In genomic region chr6:94772868-94773603, GRCm38 (mm10) we compare ENCODE assay signal across 8 mouse cellular contexts.
DNase-seq lines count a peak whose midpoint lies in the region; ATAC-seq and TF ChIP-seq lines count a peak whose summit lies in the region.

No protein-coding gene starts in this region.

- no peak overlapping the region for H3K9ac ChIP-seq in heart, postnatal 0 days (replicated peaks; ENCODE audit: low read depth, low read length)
- H3K9ac ChIP-seq in hindbrain, postnatal 0 days (replicated peaks; ENCODE audit: low read length): peak overlapping the region; percentile 38
- H3K9ac ChIP-seq in midbrain, embryonic 16.5 days (ENCODE audit: low read depth, low read length): peak overlapping the region; percentile 63

- intact Hi-C loops in heart, postnatal 10 days (cut with DNase I): no loop called here

- no peak for TF ChIP-seq EP300 in heart, postnatal 0 days (IDR thresholded peaks at IDR 0.05; ENCODE audit: low read depth)

- H3K4me3 ChIP-seq in heart, postnatal 0 days (ENCODE audit: low read depth, low read length): no peak overlapping the region; the same call in 1 of the 2 replicates
- H3K4me3 ChIP-seq in hindbrain, postnatal 0 days (ENCODE audit: low read length): peak overlapping the region; percentile 20
- H3K4me3 ChIP-seq in midbrain, embryonic 16.5 days (ENCODE audit: low read depth, low read length): no peak overlapping the region

- DNase-seq in heart, postnatal 0 days (ENCODE audit: low spot score): no peak
- DNase-seq in heart, postnatal 10 days: no peak
- DNase-seq in embryo, embryonic 9.5 days (ENCODE audit: extremely low spot score): peak; percentile 73
- DNase-seq in hindbrain, postnatal 0 days (ENCODE audit: low spot score): no peak
- no peak for DNase-seq in urinary bladder, adult 18-20 months (ENCODE audit: low spot score in 2 of 2)
- DNase-seq in kidney, adult 9 months: no peak
- no peak for DNase-seq in urinary bladder, adult 2 months (ENCODE audit: low spot score)

- H3K27ac ChIP-seq in heart, postnatal 0 days (ENCODE audit: low read depth): 0 out of 2 replicates have a peak overlapping the region, but pooled peaks have one; percentile 1
- H3K27ac ChIP-seq in hindbrain, postnatal 0 days: peak overlapping the region; percentile 76
- peak overlapping the region; percentile 83 for H3K27ac ChIP-seq in midbrain, embryonic 16.5 days (ENCODE audit: low read length)

- no peak for ATAC-seq in heart, postnatal 0 days (ENCODE audit: insufficient read depth, low read depth)
- ATAC-seq in hindbrain, postnatal 0 days: peak; percentile 27; the same call in 1 of the 2 replicates
- peak; percentile 49; the same call in 1 of the 2 replicates for ATAC-seq in midbrain, embryonic 16.5 days

- H3K36me3 ChIP-seq in heart, postnatal 0 days (replicated peaks; ENCODE audit: control insufficient read depth, insufficient read depth, low read length): no peaks in the 10 kb centered on the region
- no peaks in the 10 kb centered on the region for H3K36me3 ChIP-seq in hindbrain, postnatal 0 days (ENCODE audit: insufficient read depth, low read length)
- H3K36me3 ChIP-seq in midbrain, embryonic 16.5 days (ENCODE audit: control insufficient read depth, insufficient read depth, low read length): no peaks in the 10 kb centered on the region

- no peaks in the 10 kb centered on the region for H3K27me3 ChIP-seq in heart, postnatal 0 days (ENCODE audit: control insufficient read depth, insufficient read depth, low read length)
- no peaks in the 10 kb centered on the region for H3K27me3 ChIP-seq in hindbrain, postnatal 0 days (ENCODE audit: insufficient read depth, low read length)
- H3K27me3 ChIP-seq in midbrain, embryonic 16.5 days (ENCODE audit: control insufficient read depth, insufficient read depth, low read depth, low read length): no peaks in the 10 kb centered on the region; the same call in 1 of the 2 replicates

- no peak for TF ChIP-seq CTCF in heart, postnatal 0 days (IDR thresholded peaks at IDR 0.05; ENCODE audit: low read depth)
- no peak for TF ChIP-seq CTCF in hindbrain, postnatal 0 days (IDR thresholded peaks at IDR 0.05; ENCODE audit: low read depth)

- H3K4me2 ChIP-seq in heart, postnatal 0 days (ENCODE audit: low read depth, low read length): peak overlapping the region; percentile 54
- peak overlapping the region; percentile 57 for H3K4me2 ChIP-seq in hindbrain, postnatal 0 days (ENCODE audit: low read depth, low read length)
- H3K4me2 ChIP-seq in midbrain, embryonic 16.5 days (ENCODE audit: low read length): peak overlapping the region; percentile 52

- 50% methylated on average over 12 of the region's 12 CpGs for WGBS in heart, postnatal 0 days
- WGBS in hindbrain, postnatal 0 days: 32% methylated on average over 12 of the region's 12 CpGs
- WGBS in midbrain, embryonic 16.5 days: 8% methylated on average over 12 of the region's 12 CpGs

- no peaks in the 10 kb centered on the region for H3K9me3 ChIP-seq in heart, postnatal 0 days (replicated peaks; ENCODE audit: control insufficient read depth, low read length)
- H3K9me3 ChIP-seq in hindbrain, postnatal 0 days (ENCODE audit: low read length): no peaks in the 10 kb centered on the region
- H3K9me3 ChIP-seq in midbrain, embryonic 16.5 days (replicated peaks; ENCODE audit: control insufficient read depth, low read length, poor library complexity, severe bottlenecking): no peaks in the 10 kb centered on the region

- H3K4me1 ChIP-seq in heart, postnatal 0 days (ENCODE audit: control insufficient read depth, insufficient read depth): peaks cover 11% of the 10 kb centered on the region; the same call in 1 of the 2 replicates
- peaks cover 4% of the 10 kb centered on the region; the same call in 1 of the 2 replicates for H3K4me1 ChIP-seq in hindbrain, postnatal 0 days (ENCODE audit: insufficient read depth, low read length)
- H3K4me1 ChIP-seq in midbrain, embryonic 16.5 days (ENCODE audit: control insufficient read depth, insufficient read depth, low read length): peaks cover 22% of the 10 kb centered on the region

Comparison
In these comparisons a context has a peak if more than half of its experiments do, and no peak if none do; other contexts are left out.
1. H3K27ac ChIP-seq: peak in every context shown above with its lines; median percentile 83 in midbrain, embryonic 16.5 days; 76 in hindbrain, postnatal 0 days; 1 in heart, postnatal 0 days.